Mouse (Mus musculus) small intestine, adult 2 months (tissue): ENCODE measurements at regions not wholly inside any gene's neighbourhood (a gene's known extent, or its start where the extent isn't known, plus 50 kb on each side); places are given as distances from the start of the nearest gene placed in this dataset.

Experiments used
- CTCF ChIP-seq: fragments of 200-500 bp; IDR thresholded peaks from 2 replicates; pipeline ENCODE4 v1.5.1; 2012; ENCODE audit warnings: low read depth, mild to moderate bottlenecking, control low read depth, inconsistent platforms, low read length, moderate library complexity, mixed read lengths; ENCODE audit not compliant: insufficient replicate concordance, insufficient read length; ENCODE audit errors: extremely low read depth
- POLR2A ChIP-seq: fragments of 200-500 bp; IDR thresholded peaks from 2 replicates; pipeline ENCODE4 v1.6.1; 2012; ENCODE audit warnings: low read depth, mild to moderate bottlenecking, control low read depth, inconsistent platforms, low read length, moderate library complexity

DNA sequence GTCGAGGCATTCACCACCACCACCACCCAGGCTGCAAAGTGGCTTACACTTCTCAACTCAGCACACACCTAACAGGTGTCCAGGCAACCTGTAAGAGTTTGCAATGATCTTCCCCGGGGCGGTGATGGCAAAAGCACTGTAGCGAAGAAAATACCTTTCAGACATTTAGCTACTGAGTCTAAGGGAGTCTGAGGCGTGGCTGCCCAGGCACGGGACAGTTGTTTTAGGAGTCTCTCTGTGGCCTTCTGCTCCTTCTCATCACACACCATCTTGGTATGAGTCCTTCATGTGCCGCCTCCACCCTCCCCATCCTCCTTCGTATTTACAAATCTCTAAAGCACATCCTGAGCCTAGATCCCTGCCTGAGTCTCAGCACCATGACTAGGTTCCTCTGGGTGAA, 186.0 kb downstream of the Setd4 start:
- TF ChIP-seq CTCF (no peak), POLR2A (no peak)
